Mouse (Mus musculus) heart, adult 2 months (tissue): ENCODE data around the gene Pdlim4.

Source experiments
- CTCF ChIP-seq: fragments of 200-600 bp; IDR thresholded peaks from 2 replicates; pipeline ENCODE4 v1.8.1; 2022; ENCODE audit warnings: antibody characterized with exemption, mild to moderate bottlenecking, moderate library complexity
- EP300 ChIP-seq: fragments of 200-500 bp; IDR thresholded peaks from 2 replicates; pipeline ENCODE4 v1.6.1; 2011; ENCODE audit warnings: low read depth, low read length, control low read depth; ENCODE audit not compliant: insufficient read depth
- POLR2A ChIP-seq: fragments of 200-500 bp; IDR thresholded peaks from 2 replicates; pipeline ENCODE4 v1.6.1; 2011; ENCODE audit warnings: mild to moderate bottlenecking, low read depth, low read length, control low read depth; ENCODE audit not compliant: insufficient read depth

- TF ChIP-seq POLR2A, result no peak
- no peak for TF ChIP-seq CTCF
- TF ChIP-seq EP300, result no peak
Observed at GRCm38 (mm10) chr11:54068520-54069371, at the start of gene Pdlim4.
